Mouse (Mus musculus) urinary bladder, adult 2 months (tissue): ENCODE data around the gene Prkg1. TPM values are rescaled to one million over a fixed set of nuclear protein-coding genes. Genes with fewer than 3 reads are reported as not detected.

Experiments used
- DNase-seq: peaks from one replicate; pipeline ENCODE4 v3.0.0; 2022; ENCODE audit warnings: low spot score
- polyA plus RNA-seq: library from polyadenylated mRNA; depleted of rRNA; stranded (reverse); fragments of >200 nt; gene quantifications from 2 replicates; pipeline ENCODE4 v1.2.3, GENCODE M21; 2012

The Prkg1 gene
- polyA plus RNA-seq, 1 experiment: 4.1 TPM

DNA sequence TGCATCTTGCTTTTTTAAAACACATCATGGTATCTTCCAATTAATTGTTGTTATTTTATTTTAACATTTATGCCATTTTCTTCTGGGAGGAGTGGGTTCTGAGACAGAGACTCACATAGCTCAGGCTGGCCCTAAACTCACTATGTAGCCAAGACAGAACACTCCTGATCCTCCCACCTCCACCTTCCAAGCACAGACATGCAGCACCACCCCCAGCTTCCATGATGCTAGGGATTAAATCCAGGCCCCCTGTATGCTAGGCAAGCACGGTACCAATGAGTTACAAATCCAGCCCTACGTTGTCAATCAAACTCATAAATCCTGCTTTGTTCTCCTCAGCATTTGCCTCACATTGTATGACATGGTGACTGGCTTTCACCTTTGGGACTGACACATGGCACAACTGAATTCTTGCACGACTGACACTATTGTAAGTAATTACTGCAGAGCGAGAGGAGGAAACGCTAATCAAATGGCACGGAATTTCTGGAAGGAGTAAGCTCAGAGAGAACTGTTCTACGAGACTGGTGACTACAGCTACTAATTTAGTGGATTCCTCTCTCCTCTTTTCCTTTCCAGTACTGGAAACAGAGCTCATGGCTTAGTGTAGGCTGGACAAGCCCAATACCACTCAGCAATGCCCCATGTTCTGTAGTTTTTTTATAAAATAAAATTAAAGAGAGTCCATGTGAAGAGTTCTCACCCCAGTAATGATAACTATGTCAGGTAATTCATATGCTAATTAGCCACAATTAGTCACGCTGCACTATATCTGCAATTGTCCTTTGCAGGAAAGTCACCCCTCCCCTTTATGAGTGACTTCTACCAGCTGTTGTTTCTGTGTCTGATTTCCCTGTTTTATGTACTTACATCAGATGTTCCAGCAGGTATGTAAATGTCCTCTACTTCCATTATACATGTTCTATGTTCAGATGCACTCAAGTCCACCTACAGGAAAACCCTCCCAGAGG is 133.6 kb downstream of the Prkg1 start:
- DNase-seq: no peak

DNA sequence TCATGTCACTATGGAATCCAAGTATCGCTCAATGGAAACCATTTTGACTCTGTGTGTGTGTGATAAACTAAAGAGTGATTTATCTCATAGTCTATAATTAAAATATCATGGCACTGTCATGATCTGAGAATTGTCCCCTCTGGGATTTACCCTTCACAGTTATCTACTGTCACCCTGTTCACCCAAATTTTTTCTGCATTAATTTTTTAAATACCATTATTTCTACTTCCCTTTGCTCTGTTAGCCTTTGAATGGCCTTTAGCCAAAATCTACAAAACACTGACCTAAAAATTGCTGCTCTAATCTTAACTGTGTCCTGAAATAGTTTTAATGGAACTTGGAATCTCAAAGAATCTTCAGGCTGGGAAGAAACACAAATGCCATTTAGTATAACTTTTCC is 143.1 kb downstream of the Prkg1 start:
- no peak for DNase-seq

DNA sequence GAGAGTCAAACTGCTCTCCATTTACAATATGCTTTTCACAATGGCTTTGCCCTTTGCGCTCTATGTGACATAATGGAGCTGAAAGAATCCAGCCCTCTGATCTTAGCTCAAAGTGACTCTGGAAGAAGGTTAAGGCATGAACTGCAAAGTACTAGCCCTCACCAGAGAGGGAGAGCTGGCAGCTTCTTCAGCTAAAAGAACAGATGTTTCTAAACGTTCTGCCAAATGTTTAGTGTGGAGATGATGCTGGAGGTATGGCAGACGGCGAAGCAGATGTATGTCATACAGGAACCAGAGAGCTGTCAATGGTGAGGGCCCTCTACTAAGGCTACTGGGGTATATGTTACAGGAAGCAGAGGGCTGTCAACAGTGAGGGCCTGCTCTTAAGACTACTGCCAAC is 148.0 kb downstream of the Prkg1 start:
- no peak for DNase-seq

GRCm38 (mm10) chr19:31616159-31616558 is 148.7 kb downstream of the Prkg1 start:
- DNase-seq: no peak

DNA sequence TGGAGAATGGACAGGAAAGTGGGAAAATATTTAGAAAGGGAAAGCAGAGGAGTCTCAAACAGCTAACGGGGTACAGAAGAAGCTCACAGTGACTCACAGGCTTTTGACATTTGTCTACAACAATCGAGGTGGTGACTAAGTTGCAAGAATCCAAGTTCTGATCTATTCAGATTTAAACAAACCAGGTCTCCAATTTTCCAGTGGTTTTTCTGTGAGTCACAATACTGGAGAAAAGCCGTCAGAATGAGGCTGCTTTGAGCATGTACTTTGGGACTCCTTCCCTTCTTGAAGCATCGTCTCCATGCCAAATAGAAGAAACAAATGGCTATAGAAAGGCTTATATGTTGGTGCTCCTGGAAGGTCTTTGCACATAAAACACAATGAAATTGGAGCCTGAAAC is 151.7 kb downstream of the Prkg1 start:
- no peak for DNase-seq

GRCm38 (mm10) chr19:31602578-31602977 is 162.3 kb downstream of the Prkg1 start:
- no peak for DNase-seq

DNA sequence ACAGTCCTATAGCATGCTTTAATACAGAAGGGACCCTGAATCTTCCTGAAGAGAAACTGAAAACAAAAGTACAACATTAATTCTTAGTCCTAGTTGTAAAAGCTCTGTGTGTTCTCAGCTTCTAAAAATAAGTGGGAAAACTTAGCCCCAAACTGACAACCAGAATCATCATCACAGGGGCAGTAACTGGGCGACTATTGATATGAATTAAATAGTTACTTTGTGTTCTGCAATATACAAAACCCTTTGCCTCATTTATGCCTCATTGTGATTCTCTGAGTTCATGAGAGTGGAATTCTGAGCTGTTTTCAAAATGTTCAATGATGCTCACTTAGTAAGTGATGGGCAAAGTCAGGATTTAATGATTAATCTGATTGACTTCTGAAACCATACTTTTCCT is 170.8 kb downstream of the Prkg1 start:
- no peak for DNase-seq

- no peak for DNase-seq
Observed at GRCm38 (mm10) chr19:31590701-31591100, 174.1 kb downstream of the Prkg1 start.

DNA sequence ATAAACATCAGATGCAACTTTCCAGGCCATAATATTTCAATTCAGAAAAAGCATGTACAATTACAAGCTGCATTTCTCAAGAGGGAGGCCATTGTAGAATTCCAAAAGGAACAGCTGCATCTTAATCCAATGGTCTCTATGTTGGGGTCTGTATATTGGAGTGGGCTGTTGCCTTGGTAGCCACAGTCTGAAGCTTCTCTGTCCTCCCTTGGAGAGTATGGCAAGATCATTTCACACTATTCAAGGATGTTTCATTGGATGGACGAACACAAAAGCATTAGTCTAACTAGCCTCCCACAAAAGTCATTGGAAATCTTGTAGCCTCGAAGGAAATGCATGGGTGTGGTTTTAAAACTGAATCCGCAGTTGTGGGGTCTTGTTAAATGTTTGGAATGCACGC is 187.7 kb downstream of the Prkg1 start:
- no peak for DNase-seq

GRCm38 (mm10) chr19:31564329-31564728 is 200.5 kb downstream of the Prkg1 start:
- no peak for DNase-seq

- no peak for DNase-seq
Observed at GRCm38 (mm10) chr19:31546063-31546462, 218.8 kb downstream of the Prkg1 start.

GRCm38 (mm10) chr19:31531249-31531740 is 233.5 kb downstream of the Prkg1 start:
- DNase-seq: no peak

- no peak for DNase-seq
Observed at GRCm38 (mm10) chr19:31530616-31531015, 234.2 kb downstream of the Prkg1 start.

DNA sequence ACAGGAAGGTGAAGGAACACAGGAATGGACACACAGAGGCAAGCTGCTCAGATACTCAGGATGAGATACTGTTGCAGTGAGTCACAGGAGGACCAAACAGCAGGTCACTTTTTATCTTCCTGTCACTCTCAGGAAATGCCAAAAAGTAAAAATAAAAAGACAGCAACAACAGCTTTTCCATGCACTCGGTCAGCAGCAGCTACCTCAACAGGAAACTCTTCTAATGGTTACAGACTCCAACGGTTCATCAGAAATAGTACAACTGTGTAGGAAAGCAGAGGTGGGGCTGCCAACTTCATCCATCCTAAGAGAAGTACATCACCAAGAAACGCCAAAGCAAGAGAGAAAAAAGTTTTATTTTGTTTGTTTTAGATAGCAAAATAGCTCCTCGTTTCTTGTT is 234.9 kb downstream of the Prkg1 start:
- no peak for DNase-seq

DNA sequence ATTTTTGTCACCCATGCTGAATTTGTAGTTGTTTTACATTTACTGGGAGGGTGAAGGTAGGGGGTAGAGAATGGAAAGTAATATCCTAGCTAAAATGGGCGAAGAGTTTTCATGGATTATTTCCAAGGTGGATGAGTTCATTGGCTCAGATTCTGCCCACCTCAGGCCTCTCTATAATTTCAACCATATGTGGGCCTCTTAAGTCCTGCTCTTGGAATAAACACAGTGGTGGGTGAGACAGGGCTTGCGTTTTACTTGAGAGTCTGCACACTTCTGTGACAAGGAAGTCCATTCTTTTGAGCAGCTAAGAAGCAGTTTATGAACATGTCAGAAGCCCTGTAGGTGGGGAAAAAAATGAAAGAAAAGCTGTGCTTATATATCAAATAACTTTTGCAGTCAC is 250.3 kb downstream of the Prkg1 start:
- DNase-seq: no peak

DNA sequence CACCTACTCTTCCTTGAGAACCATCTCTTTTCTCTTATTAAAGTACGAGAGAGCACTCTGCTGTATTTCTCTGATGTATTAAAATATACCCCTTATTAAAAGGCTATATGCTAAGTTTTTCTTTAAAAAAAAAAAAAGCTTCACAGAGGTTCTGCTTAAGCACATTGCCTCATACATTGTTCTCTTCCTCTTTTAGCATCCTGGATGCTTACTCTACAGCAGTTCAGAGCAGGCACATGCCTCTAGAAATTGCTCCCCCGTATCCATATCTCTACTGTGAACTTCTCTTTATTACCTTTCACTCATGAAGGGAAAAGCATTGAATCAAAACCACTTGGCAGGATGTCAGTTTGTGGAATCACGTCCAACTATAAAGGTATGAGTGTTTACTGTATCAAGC is 257.0 kb downstream of the Prkg1 start:
- DNase-seq: no peak

DNA sequence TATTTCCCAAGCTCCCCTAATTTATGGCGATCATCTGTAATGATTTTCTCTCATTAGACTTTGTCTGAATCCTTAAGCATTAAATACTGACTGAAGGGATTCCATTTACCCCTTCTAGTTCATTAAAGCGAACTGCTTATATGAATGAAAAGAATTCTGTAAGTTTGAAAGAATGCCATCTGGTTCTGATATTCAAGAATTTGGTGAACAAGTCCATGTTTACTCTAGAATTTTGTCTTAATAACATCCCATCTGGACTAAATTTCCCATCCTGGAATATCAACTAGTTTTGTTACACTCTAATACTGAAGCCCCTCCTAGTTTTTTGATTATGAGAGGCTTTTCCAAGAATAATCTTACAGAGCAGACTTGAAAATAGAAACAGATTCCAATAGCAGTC is 258.5 kb downstream of the Prkg1 start:
- DNase-seq: no peak

GRCm38 (mm10) chr19:31505041-31505440 is 259.8 kb downstream of the Prkg1 start:
- no peak for DNase-seq

GRCm38 (mm10) chr19:31497386-31497785 is 267.4 kb downstream of the Prkg1 start:
- DNase-seq: no peak

GRCm38 (mm10) chr19:31489606-31490005 is 275.2 kb downstream of the Prkg1 start:
- no peak for DNase-seq

- DNase-seq: no peak
Observed at GRCm38 (mm10) chr19:31471766-31472165, 293.1 kb downstream of the Prkg1 start.

DNA sequence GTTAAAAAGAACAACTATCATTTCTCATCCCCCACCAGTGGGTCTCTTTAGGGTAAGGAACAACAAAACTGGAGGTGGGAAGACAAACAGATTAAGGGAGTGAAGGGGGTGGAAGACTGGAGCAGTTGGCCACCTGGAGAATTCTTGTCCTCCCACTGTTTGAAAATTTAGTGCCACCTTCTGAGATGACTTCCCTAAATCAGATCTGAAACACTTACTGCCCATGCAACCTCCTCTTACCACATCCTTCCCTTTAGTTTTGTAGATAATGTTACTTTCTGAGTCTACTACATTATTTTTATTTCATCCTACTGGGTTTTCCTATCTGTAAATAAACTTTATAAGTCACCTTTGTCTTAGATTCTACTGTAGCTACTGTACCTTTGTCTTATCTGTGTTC is 304.6 kb downstream of the Prkg1 start:
- no peak for DNase-seq

- DNase-seq: no peak
Observed at GRCm38 (mm10) chr19:31444101-31444500, 320.7 kb downstream of the Prkg1 start.

GRCm38 (mm10) chr19:31442311-31442710 is 322.5 kb downstream of the Prkg1 start:
- no peak for DNase-seq
